Mouse (Mus musculus) heart, adult 2 months (tissue): Measurements from ENCODE around the gene Hypk. TPM values are rescaled to one million over a fixed set of nuclear protein-coding genes. Genes with fewer than 3 reads are reported as not detected.
"Not testable (repeated sequence)": the region's sequence is repeated elsewhere in the genome, so short reads cannot be mapped to it uniquely, and the experiment has no call there.

Experiments used
- DNase-seq, 2 experiments: peaks; one replicate each; pipeline ENCODE4 v3.0.0; 2021
- H3K27ac ChIP-seq: fragments of 200-600 bp; 2 replicates; pipeline ENCODE4 v1.8.1; 2022
- H3K27me3 ChIP-seq: fragments of 200-500 bp; 2 replicates; pipeline ENCODE4 v1.6.1; 2012; ENCODE audit warnings: mild to moderate bottlenecking, low read length, inconsistent platforms, mixed read lengths; ENCODE audit not compliant: control insufficient read depth, insufficient read depth
- H3K36me3 ChIP-seq: fragments of 200-500 bp; 2 replicates; pipeline ENCODE4 v1.6.1; 2012; ENCODE audit warnings: low read length, inconsistent platforms; ENCODE audit not compliant: control insufficient read depth, insufficient read depth
- H3K4me1 ChIP-seq: fragments of 200-500 bp; 2 replicates; pipeline ENCODE4 v1.6.1; 2011; ENCODE audit warnings: low read length; ENCODE audit not compliant: control insufficient read depth, insufficient read depth
- H3K4me3 ChIP-seq: fragments of 200-600 bp; 2 replicates; pipeline ENCODE4 v1.8.1; 2022
- H3K79me2 ChIP-seq: fragments of 200-500 bp; replicated peaks from 2 replicates; pipeline ENCODE4 v1.6.1; 2012; ENCODE audit warnings: mild to moderate bottlenecking, inconsistent platforms, low read length, moderate library complexity, mixed read lengths; ENCODE audit not compliant: control insufficient read depth, insufficient read depth
- H3K9ac ChIP-seq: fragments of 200-500 bp; 2 replicates; pipeline ENCODE4 v1.6.1; 2012; ENCODE audit warnings: low read depth, mild to moderate bottlenecking, control low read depth, inconsistent platforms, low read length, mixed read lengths
- CTCF ChIP-seq: fragments of 200-600 bp; IDR thresholded peaks from 2 replicates; pipeline ENCODE4 v1.8.1; 2022; ENCODE audit warnings: antibody characterized with exemption, mild to moderate bottlenecking, moderate library complexity
- EP300 ChIP-seq: fragments of 200-500 bp; IDR thresholded peaks from 2 replicates; pipeline ENCODE4 v1.6.1; 2011; ENCODE audit warnings: low read depth, low read length, control low read depth; ENCODE audit not compliant: insufficient read depth
- POLR2A ChIP-seq: fragments of 200-500 bp; IDR thresholded peaks from 2 replicates; pipeline ENCODE4 v1.6.1; 2011; ENCODE audit warnings: mild to moderate bottlenecking, low read depth, low read length, control low read depth; ENCODE audit not compliant: insufficient read depth
- WGBS: fragments of 180-500 bp; shearing (Covaris S2); methylation state at CpG from one replicate; pipeline ENCODE4 v1.1.7; 2018; 5-methylcytosine and 5-hydroxymethylcytosine counted together
- intact Hi-C: fragments of 180-260 bp; cut with DNase I; formaldehyde crosslinking; loops from one replicate; pipeline ENCODE4 v1.15.1; 2025
- microRNA-seq, 2 experiments: library from miRNA; unstranded; fragments of <30 nt; microRNA quantifications; one replicate each; pipeline ENCODE4 v1.2.0; 2021
- polyA plus RNA-seq: library from polyadenylated mRNA; depleted of rRNA; stranded (reverse); fragments of >200 nt; gene quantifications from 2 replicates; pipeline ENCODE4 v1.2.3, GENCODE M21; 2012; rRNA removed
- total RNA-seq, 2 experiments: library from RNA; stranded (reverse); gene quantifications; 2 replicates each; pipeline ENCODE4 v1.2.3; 2021

The Hypk gene
- total and polyA plus RNA-seq, 3 experiments, result 10.4 to 23.5 (median 19.8) TPM

DNA sequence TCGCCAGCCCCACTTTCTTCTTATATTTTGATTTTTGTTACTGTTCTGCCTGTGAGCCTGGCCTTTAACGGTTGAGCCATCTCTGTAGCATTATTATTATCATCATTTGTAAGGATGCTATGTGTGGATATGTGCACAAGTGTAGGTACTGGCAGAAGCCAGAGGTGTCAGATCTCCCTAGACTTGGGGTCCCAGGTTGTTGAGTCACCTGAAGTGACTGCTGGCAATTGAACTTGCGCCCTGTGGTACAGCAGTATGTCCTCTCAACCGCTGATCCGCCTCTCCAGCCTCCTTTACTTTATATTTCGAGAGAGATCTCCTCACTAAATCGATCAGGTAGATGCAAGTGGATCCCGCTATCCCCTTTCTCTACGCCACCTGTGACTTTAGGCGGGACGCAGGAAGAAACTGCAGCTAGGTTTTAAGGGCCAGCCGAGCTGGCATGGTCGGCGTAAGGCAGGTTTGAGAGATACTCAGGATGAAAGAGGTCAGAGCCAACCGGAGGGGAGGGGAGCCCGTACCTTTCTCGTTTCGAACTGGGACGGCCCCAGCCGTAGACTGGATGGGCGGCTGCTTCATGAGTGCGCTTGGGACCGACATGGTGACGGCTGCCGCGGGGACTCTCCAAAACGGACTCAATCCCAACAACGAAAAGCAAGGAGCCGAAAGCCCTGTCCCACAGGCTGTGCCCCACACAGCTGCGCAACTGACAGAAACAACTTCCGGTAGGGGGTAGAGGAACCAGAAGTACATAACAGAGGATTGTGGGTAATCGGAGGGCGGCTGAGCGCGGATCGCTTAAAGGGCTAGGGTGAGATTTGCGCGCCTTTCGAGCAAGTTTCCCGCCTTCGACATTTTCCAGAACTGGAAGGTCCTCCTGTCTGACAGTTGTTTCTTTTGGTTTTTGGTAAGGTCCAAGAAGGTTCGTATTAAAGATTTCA is 53.1 kb downstream of the Hypk start, which contains the start of the genes Mfap1a and Wdr76:
Gene Mfap1a, minus strand, starts transcription at position 724 of the 941 bp plus-strand sequence.
Gene Wdr76, plus strand, starts transcription at position 782 of the 941 bp plus-strand sequence.
- intact Hi-C loops, result loop anchor here (5.0 kb wide), 1 partner anchor 49 kb away; the partner anchor contains the start of gene Serinc4
- Histone ChIP-seq H3K9ac (peak within 1 kb of the TSS; percentile 69), H3K4me3 (peak within 1 kb of the TSS; percentile 87), H3K27ac (peak within 1 kb of the TSS; percentile 82)
- not testable (repeated sequence) for H3K4me1 ChIP-seq, H3K36me3 ChIP-seq, H3K79me2 ChIP-seq, H3K27me3 ChIP-seq
- peak; percentile 36 for TF ChIP-seq CTCF
- TF ChIP-seq EP300, result peak; percentile 82; the same call in 1 of the 2 replicates
- TF ChIP-seq POLR2A, result peak; percentile 95
- peak; percentile 84 to 88 for DNase-seq
- 4% methylated on average over 42 of the region's 42 CpGs for WGBS

- intact Hi-C loops, result loop anchor here (1.0 to 5.0 kb wide), 3 partner anchors 33 to 448 kb away; partner anchors contain the start of genes Mfap1b and Serinc4
- H3K27ac ChIP-seq, result no peak overlapping the region; the same call in 1 of the 2 replicates
- 7% methylated on average over 12 of the region's 12 CpGs for WGBS
These were observed 54.3 kb downstream of the Hypk start for GRCm38 (mm10) chr2:121507173-121507950.

GRCm38 (mm10) chr2:121507951-121508330 is 54.9 kb downstream of the Hypk start:
- H3K27me3 ChIP-seq, result no peaks in the 10 kb centered on the region
- 67% methylated on average over 2 of the region's 2 CpGs for WGBS
- no peak overlapping the region for H3K9ac ChIP-seq
- DNase-seq, result no peak
- peaks cover 1% of the 10 kb centered on the region for H3K4me1 ChIP-seq
- H3K27ac ChIP-seq, result no peak overlapping the region
- 0 out of 2 replicates have a peak, but pooled peaks cover 3% of the 10 kb centered on the region for H3K79me2 ChIP-seq
- H3K36me3 ChIP-seq, result no peaks in the 10 kb centered on the region
- intact Hi-C loops, result loop anchor here (1.0 to 5.0 kb wide), 3 partner anchors 34 to 447 kb away; partner anchors contain the start of genes Mfap1b and Serinc4
- TF ChIP-seq EP300 (no peak), CTCF (no peak), POLR2A (no peak)
- H3K4me3 ChIP-seq, result no peak overlapping the region

More at GRCm38 (mm10) chr2:121507173-121507950, 54.3 kb downstream of the Hypk start:
- no peak for DNase-seq
- TF ChIP-seq EP300, result no peak
- TF ChIP-seq POLR2A, result no peak
- TF ChIP-seq CTCF, result no peak
- no peak overlapping the region for H3K9ac ChIP-seq
- no peaks in the 10 kb centered on the region for H3K27me3 ChIP-seq
- peaks cover 1% of the 10 kb centered on the region for H3K4me1 ChIP-seq
- 0 out of 2 replicates have a peak, but pooled peaks cover 3% of the 10 kb centered on the region for H3K79me2 ChIP-seq
- H3K4me3 ChIP-seq, result peak overlapping the region; percentile 87
- no peaks in the 10 kb centered on the region for H3K36me3 ChIP-seq

Small RNAs within 50 kb of the gene (microRNA-seq; reads per million reads assigned to microRNA genes)
- 0 reads per million in 2 experiments for gene Gm22953

Other genes starting within 250 kb of the Hypk start
- gene Trp53bp1, start 181.9 kb upstream of the Hypk start, total RNA-seq, result 10 to 100 TPM; 28.3 to 29.4 TPM
- 13.0 and 25.6 TPM in 2 replicates for gene Trp53bp1, start 181.9 kb upstream of the Hypk start, polyA plus RNA-seq
- gene Map1a, start 163.7 kb upstream of the Hypk start, total RNA-seq, result 1 to 10 TPM; 4.4 to 5.8 TPM
- 3.1 and 4.3 TPM in 2 replicates for gene Map1a, start 163.7 kb upstream of the Hypk start, polyA plus RNA-seq
- gene Ppip5k1, start 97.9 kb upstream of the Hypk start, total RNA-seq, result 10 to 100 TPM; 85.1 to 93.6 TPM
- gene Ppip5k1, start 97.9 kb upstream of the Hypk start, polyA plus RNA-seq, result 44.3 and 65.0 TPM in 2 replicates
- gene Ckmt1, start 95.6 kb upstream of the Hypk start, total RNA-seq, result 1 to 10 TPM; 1.0 to 2.1 TPM
- 4.7 and 5.3 TPM in 2 replicates for gene Ckmt1, start 95.6 kb upstream of the Hypk start, polyA plus RNA-seq
- not detected for gene Strc, start 66.1 kb upstream of the Hypk start, total RNA-seq
- gene Strc, start 66.1 kb upstream of the Hypk start, polyA plus RNA-seq, result 0.09 and 0.10 TPM in 2 replicates
- 100 to 1,000 TPM; 145 to 148 TPM for gene Pdia3, start 39.5 kb upstream of the Hypk start, total RNA-seq
- 76.0 and 96.6 TPM in 2 replicates for gene Pdia3, start 39.5 kb upstream of the Hypk start, polyA plus RNA-seq
- 1 to 10 TPM; 3.8 to 4.2 TPM for gene Catsper2, start 39.5 kb upstream of the Hypk start, total RNA-seq
- gene Catsper2, start 39.5 kb upstream of the Hypk start, polyA plus RNA-seq, result 3.4 and 4.3 TPM in 2 replicates
- under 1 TPM in 1 of 2 experiments, not detected in 1; 0.13 TPM for gene Ell3, start 9.0 kb upstream of the Hypk start, total RNA-seq
- gene Ell3, start 9.0 kb upstream of the Hypk start, polyA plus RNA-seq, result 0.15 and 0.47 TPM in 2 replicates
- gene Serf2, start 4.1 kb upstream of the Hypk start, total RNA-seq, result 100 to 1,000 TPM; 369 to 415 TPM
- 339 and 340 TPM in 2 replicates for gene Serf2, start 4.1 kb upstream of the Hypk start, polyA plus RNA-seq
- gene Serinc4, start 3.5 kb downstream of the Hypk start, total RNA-seq, result not detected
- gene Serinc4, start 3.5 kb downstream of the Hypk start, polyA plus RNA-seq, result 0.09 and 0.21 TPM in 2 replicates
- gene Mfap1b, start 20.8 kb downstream of the Hypk start, total RNA-seq, result 10 to 100 TPM; 30.9 to 35.0 TPM
- 4.3 and 8.6 TPM in 2 replicates for gene Mfap1b, start 20.8 kb downstream of the Hypk start, polyA plus RNA-seq
- 10 to 100 TPM; 30.5 to 33.1 TPM for gene Mfap1a, start 53.4 kb downstream of the Hypk start, total RNA-seq
- gene Mfap1a, start 53.4 kb downstream of the Hypk start, polyA plus RNA-seq, result 5.0 and 10.9 TPM in 2 replicates
- gene Wdr76, start 53.4 kb downstream of the Hypk start, total RNA-seq, result 1 to 10 TPM; 2.9 to 3.0 TPM
- 1.2 and 2.0 TPM in 2 replicates for gene Wdr76, start 53.4 kb downstream of the Hypk start, polyA plus RNA-seq